Mouse (Mus musculus) c-Kit-positive CD71-positive TER-119-positive erythroid progenitor cells, embryonic 14.5 days (primary cell): ENCODE measurements around the gene Nek6.
A peak's percentile ranks its signal among the peaks of the same experiment; 100 is the strongest.

ENCODE experiments used
- DNase-seq: peaks from one replicate; pipeline ENCODE4 v3.0.0-alpha.2; 2013; ENCODE audit warnings: low spot score

Gene Nek6

GRCm38 (mm10) chr2:38511487-38512307, at the start of gene Nek6:
TSS of gene Nek6 (plus strand) at chr2:38511643.
- DNase-seq = no peak

- no peak for DNase-seq
Observed at GRCm38 (mm10) chr2:38462323-38462722, 49.1 kb upstream of the Nek6 start.

GRCm38 (mm10) chr2:38468845-38469244, 42.6 kb upstream of the Nek6 start:
- DNase-seq = no peak

- DNase-seq = peak; percentile 18
Observed at GRCm38 (mm10) chr2:38471745-38472144, 39.7 kb upstream of the Nek6 start.

- DNase-seq = no peak
Observed at GRCm38 (mm10) chr2:38472829-38473228, 38.6 kb upstream of the Nek6 start.

GRCm38 (mm10) chr2:38476871-38477496, 34.5 kb upstream of the Nek6 start:
- DNase-seq = no peak

GRCm38 (mm10) chr2:38477497-38477873, 34.0 kb upstream of the Nek6 start:
- no peak for DNase-seq

GRCm38 (mm10) chr2:38478683-38479082, 32.8 kb upstream of the Nek6 start:
- DNase-seq = no peak

GRCm38 (mm10) chr2:38479541-38479940, 31.9 kb upstream of the Nek6 start:
- DNase-seq = no peak

- DNase-seq = no peak
Observed at GRCm38 (mm10) chr2:38481166-38481778, 30.2 kb upstream of the Nek6 start.

GRCm38 (mm10) chr2:38482122-38482521, 29.3 kb upstream of the Nek6 start:
- no peak for DNase-seq

GRCm38 (mm10) chr2:38483058-38483704, 28.3 kb upstream of the Nek6 start:
- DNase-seq = no peak

GRCm38 (mm10) chr2:38484556-38484955, 26.9 kb upstream of the Nek6 start:
- DNase-seq = no peak

- DNase-seq = no peak
Observed at GRCm38 (mm10) chr2:38485409-38485808, 26.0 kb upstream of the Nek6 start.

- no peak for DNase-seq
Observed at GRCm38 (mm10) chr2:38485957-38486931, 25.2 kb upstream of the Nek6 start.

- no peak for DNase-seq
Observed at GRCm38 (mm10) chr2:38497594-38497993, 13.8 kb upstream of the Nek6 start.

GRCm38 (mm10) chr2:38501606-38502005, 9.8 kb upstream of the Nek6 start:
- DNase-seq = no peak

- no peak for DNase-seq
Observed at GRCm38 (mm10) chr2:38502123-38502522, 9.3 kb upstream of the Nek6 start.

GRCm38 (mm10) chr2:38502747-38503146, 8.7 kb upstream of the Nek6 start:
- DNase-seq = no peak

- DNase-seq = no peak
Observed at GRCm38 (mm10) chr2:38504311-38504710, 7.1 kb upstream of the Nek6 start.

GRCm38 (mm10) chr2:38507181-38507580, 4.3 kb upstream of the Nek6 start:
- peak; percentile 40 for DNase-seq
